In the genomic region with DNA sequence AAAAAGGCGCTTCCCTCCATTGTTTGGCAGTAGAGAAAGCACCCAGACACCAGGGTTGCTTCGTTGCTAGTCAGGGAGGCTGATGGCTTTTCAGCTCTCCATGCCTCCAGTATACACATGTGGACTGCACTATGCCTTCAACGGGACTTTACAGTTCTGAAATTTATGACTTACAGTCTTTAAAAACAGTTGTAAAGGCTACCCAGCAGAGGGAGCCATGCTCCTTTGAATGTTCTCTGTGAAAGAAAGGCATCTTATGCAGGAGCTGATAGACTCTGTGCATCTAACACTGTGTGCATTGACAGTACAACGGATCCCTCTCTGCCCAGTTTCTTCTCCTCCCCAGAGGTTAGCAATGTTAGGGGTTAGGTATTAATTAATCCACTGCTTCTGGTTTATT, we compare ENCODE assay signal across 8 mouse cellular contexts. TPM values are rescaled to one million over a fixed set of nuclear protein-coding genes. Genes with fewer than 3 reads are reported as not detected.
DNase-seq lines count a peak whose midpoint lies in the region; ATAC-seq lines count a peak whose summit lies in the region.

No protein-coding gene starts in this region.

- DNase-seq in adrenal gland, adult 2 months = peak; percentile 39
- DNase-seq in adrenal gland, postnatal 4 days (ENCODE audit: low spot score in 2 of 2) = no peak
- peak; percentile 91 for DNase-seq in midbrain, embryonic 14.5 days
- DNase-seq in embryo, embryonic 11.5 days (ENCODE audit: low read depth, low spot score) = peak; percentile 60
- DNase-seq in hindlimb bud, embryonic 11.5 days (ENCODE audit: extremely low spot score, low read depth, low spot score) = peak; percentile 14
- DNase-seq in right cerebral cortex, postnatal 14 days = peak; percentile 46

- 63% methylated on average over 4 of the region's 4 CpGs for WGBS in midbrain, embryonic 14.5 days
- 62% methylated on average over 4 of the region's 4 CpGs for WGBS in midbrain, embryonic 13.5 days
- WGBS in lung, embryonic 15.5 days = 53% methylated on average over 4 of the region's 4 CpGs

- no peaks in the 10 kb centered on the region for H3K4me1 ChIP-seq in midbrain, embryonic 14.5 days (ENCODE audit: control insufficient read depth, insufficient read depth, low read length)
- H3K4me1 ChIP-seq in midbrain, embryonic 13.5 days (replicated peaks) = no peaks in the 10 kb centered on the region
- H3K4me1 ChIP-seq in lung, embryonic 15.5 days = no peaks in the 10 kb centered on the region

- no peak overlapping the region for H3K27ac ChIP-seq in midbrain, embryonic 14.5 days (replicated peaks; ENCODE audit: low read depth, low read length)
- H3K27ac ChIP-seq in midbrain, embryonic 13.5 days = no peak overlapping the region
- no peak overlapping the region for H3K27ac ChIP-seq in lung, embryonic 15.5 days

- no peak overlapping the region for H3K9ac ChIP-seq in midbrain, embryonic 14.5 days (replicated peaks; ENCODE audit: low read length)
- H3K9ac ChIP-seq in midbrain, embryonic 13.5 days (replicated peaks) = no peak overlapping the region
- no peak overlapping the region for H3K9ac ChIP-seq in lung, embryonic 15.5 days

- H3K27me3 ChIP-seq in midbrain, embryonic 14.5 days (ENCODE audit: control insufficient read depth, insufficient read depth, low read length) = no peaks in the 10 kb centered on the region
- H3K27me3 ChIP-seq in midbrain, embryonic 13.5 days = no peaks in the 10 kb centered on the region
- H3K27me3 ChIP-seq in lung, embryonic 15.5 days = no peaks in the 10 kb centered on the region

- H3K4me2 ChIP-seq in midbrain, embryonic 14.5 days (ENCODE audit: low read length) = no peak overlapping the region
- H3K4me2 ChIP-seq in midbrain, embryonic 13.5 days (replicated peaks) = no peak overlapping the region
- H3K4me2 ChIP-seq in lung, embryonic 15.5 days = no peak overlapping the region

- H3K4me3 ChIP-seq in midbrain, embryonic 14.5 days (replicated peaks; ENCODE audit: low read depth, low read length) = no peak overlapping the region
- H3K4me3 ChIP-seq in midbrain, embryonic 13.5 days (replicated peaks) = no peak overlapping the region
- H3K4me3 ChIP-seq in lung, embryonic 15.5 days = no peak overlapping the region

- no peak for ATAC-seq in midbrain, embryonic 14.5 days (ENCODE audit: low FRiP score, low TSS enrichment)
- ATAC-seq in midbrain, embryonic 13.5 days = no peak
- peak; percentile 59; the same call in 1 of the 2 replicates for ATAC-seq in lung, embryonic 15.5 days (ENCODE audit: borderline replicate concordance, extremely low read depth, low FRiP score, low TSS enrichment)

- H3K36me3 ChIP-seq in midbrain, embryonic 14.5 days (ENCODE audit: control insufficient read depth, insufficient read depth, low read length) = no peaks in the 10 kb centered on the region
- H3K36me3 ChIP-seq in midbrain, embryonic 13.5 days = no peaks in the 10 kb centered on the region
- no peaks in the 10 kb centered on the region for H3K36me3 ChIP-seq in lung, embryonic 15.5 days

- H3K9me3 ChIP-seq in midbrain, embryonic 14.5 days (ENCODE audit: control insufficient read depth, low read length) = no peaks in the 10 kb centered on the region
- no peaks in the 10 kb centered on the region for H3K9me3 ChIP-seq in midbrain, embryonic 13.5 days
- H3K9me3 ChIP-seq in lung, embryonic 15.5 days = no peaks in the 10 kb centered on the region

RNA-seq across cellular contexts. Expression of a gene that starts 30.9 kb away (rescaled TPM):
- under 1 TPM; 0.46 to 0.83 TPM for total RNA-seq in adrenal gland, adult 2 months (2021)
- 0.08 TPM in 1 of 2 replicates, not detected in the other for polyA plus RNA-seq in adrenal gland, adult 2 months (2012; rRNA removed)
- 1 to 10 TPM; 4.9 to 7.9 TPM for total RNA-seq in adrenal gland, postnatal 4 days (2021)
- polyA plus RNA-seq in midbrain, embryonic 14.5 days (2014; fragmentation: Nextera tagmentation; extraction: Ambion mirVana) = 2.1 and 2.5 TPM in 2 replicates
- 5.7 TPM in 2 replicates for polyA plus RNA-seq in midbrain, embryonic 13.5 days (2015; fragmentation: Nextera tagmentation; extraction: Ambion mirVana)
- polyA plus RNA-seq in lung, embryonic 15.5 days (2015; fragmentation: Nextera tagmentation; extraction: Ambion mirVana) = 13.4 and 15.2 TPM in 2 replicates

Comparison
In these comparisons a context has a peak if more than half of its experiments do, and no peak if none do; other contexts are left out.
1. DNase-seq: peak in adrenal gland, adult 2 months (single experiment), midbrain, embryonic 14.5 days (single experiment), embryo, embryonic 11.5 days (single experiment), hindlimb bud, embryonic 11.5 days (single experiment) and right cerebral cortex, postnatal 14 days (single experiment); none in adrenal gland, postnatal 4 days (0 of 2).